Mouse (Mus musculus) frontal cortex, postnatal 36 days (tissue): ENCODE results near the gene Arid1b.

ENCODE experiments used
- DNase-seq, 2 experiments: peaks; one replicate each; pipeline ENCODE4 v3.0.0; 2022; ENCODE audit warnings: low spot score in 2 of 2

Gene Arid1b

DNA sequence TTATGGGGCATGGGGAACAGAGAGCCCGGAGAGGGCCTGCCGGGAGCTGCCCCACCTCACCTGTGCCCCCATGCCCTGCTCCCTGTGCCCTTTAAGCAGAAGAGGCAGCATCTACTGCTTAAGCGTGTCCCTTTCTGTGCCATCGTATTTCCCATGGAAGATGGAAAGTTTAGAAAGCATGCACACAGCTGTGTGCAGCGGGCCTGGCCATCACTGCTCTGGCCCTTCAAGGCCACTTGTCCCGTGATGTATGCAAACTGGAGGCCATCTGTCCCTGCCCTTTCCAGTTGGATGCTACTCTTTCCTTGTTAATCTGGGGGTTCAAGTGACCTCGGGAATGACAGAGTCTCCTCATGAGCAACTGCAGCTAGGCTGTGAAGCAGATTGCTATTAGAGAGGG, 163.5 kb downstream of the Arid1b start:
- DNase-seq, result no peak

DNA sequence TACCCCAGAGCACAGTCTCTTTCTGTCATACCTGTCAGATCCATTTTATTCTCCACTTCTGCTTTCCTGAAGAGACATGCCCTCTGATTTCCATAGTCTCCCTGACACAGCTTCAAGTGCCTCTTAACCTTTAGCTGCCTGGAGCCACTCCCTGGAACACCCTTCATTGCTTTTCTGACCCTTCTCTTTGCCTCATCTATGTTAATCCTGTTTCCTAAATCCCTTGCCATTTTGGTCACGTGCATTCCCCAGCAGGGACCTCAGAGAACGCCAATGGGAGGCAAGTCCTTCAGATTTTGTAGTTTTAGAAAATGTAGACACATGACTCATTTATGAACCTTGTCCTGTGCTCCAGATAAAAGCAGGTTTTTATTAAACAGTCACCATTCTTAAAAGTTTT, 168.4 kb downstream of the Arid1b start:
- DNase-seq, result no peak

DNA sequence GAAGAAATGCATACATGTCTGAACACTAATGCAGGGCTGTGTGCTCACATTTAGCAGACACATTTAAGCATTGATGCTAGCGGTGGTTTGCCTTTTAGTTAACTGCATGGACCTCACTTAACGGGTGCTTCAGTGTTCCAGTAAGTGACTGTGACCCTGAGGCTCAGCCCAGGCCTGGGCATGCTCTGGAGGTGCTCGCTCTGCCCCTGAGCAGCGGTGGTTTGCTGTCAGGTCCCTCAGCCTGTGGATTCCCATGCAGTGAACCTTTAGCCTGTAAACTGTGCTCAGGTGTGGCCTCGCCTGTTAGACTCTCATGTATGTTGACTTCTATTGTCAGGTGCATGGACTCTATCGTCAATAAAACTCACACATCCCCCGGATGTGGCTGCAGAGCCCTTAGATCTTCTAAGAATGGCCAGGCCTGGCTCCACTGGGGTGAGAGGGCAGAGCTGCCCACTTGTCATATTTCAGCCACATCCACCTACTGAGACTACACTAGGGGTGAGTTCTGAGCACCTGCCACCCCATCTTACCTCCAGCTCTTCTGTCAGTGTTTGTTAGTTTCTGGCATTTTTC, 169.2 kb downstream of the Arid1b start:
- no peak for DNase-seq

DNA sequence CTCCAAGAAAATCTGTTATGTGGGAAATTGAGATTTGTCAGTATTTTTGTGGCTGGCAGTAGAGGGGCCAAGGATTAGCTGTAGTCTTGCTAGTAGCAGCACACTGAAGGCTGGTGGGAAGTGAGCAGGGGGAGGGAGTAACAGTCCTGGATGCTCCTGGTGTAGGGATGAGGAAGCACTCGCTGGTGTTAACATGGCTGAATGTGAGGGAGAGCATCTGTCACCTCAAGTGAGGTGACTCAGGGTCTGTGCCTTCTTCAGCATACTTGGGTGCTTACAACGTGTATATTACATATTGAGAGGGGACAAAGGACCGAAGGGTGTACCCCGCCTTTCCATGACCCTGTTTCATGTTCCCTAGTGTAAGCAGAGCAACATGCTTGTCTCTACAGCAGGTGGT, 170.7 kb downstream of the Arid1b start:
- no peak for DNase-seq

DNA sequence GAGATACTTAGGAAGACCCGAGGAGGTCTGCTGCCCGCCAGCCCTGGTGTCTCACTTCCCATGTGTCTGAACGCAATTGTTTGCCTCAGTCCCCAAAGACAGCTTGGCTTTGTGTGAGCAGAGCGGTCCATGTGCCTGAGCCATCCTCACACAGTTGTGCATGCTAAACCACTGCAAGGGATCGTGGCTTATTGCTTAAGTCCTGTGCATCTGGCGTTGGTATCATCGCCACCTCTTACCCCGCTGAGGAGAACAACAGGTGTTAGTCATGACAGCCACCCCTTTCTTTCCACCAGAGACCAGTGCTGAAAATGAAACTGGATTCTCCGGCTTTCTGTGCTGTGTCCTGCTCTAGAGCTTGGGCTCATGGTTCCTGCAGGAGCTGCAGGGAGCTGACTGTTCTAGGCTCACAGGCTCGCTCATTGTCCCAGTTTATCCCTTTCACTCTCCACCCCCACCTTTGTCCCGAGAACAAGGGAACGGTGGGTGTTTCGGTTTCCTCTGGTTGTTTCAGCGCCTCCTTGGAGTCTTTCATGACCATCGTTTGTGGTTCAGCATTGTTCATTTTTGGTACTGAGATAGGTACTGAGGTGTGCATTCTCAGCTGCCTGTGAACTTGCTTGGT, 171.2 kb downstream of the Arid1b start:
- no peak for DNase-seq

DNA sequence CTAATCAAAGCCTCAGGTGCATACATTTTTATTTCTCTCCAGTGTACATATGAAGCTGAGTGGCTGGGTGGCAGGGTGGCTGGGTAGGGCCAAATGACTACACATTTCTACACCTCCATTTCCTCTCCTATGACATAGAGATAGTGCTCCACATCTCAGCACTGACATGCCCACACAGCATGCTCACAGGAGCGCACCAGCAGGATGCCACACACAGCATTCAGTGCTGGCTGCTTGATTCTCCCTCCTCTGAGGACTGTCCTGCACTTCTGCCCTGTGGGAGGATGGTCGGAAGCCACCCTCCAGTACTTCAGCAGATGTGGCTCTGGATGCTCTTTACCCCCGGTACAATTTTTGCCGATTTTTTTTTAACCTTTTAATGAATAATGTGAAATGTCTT, 172.0 kb downstream of the Arid1b start:
- no peak for DNase-seq

DNA sequence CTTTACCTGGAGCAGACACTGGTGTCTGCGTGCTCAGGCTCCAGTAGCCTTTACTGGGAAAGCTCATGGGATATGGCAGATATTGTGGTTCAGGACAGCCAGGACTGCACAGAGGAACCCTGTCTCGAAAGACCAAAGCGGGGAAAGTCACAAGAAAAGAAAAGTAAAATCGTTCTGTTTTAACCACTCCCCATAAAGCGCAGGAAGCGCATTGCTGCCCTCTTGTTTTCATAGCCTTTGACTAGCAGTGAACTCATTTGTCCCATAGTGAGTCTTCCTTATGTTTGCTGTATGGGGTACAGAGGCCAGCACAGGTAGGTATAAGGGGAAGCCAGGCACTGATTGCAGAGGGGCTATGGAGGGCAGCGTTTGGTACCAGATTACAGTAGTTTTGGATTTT, 173.9 kb downstream of the Arid1b start:
- DNase-seq, result no peak

DNA sequence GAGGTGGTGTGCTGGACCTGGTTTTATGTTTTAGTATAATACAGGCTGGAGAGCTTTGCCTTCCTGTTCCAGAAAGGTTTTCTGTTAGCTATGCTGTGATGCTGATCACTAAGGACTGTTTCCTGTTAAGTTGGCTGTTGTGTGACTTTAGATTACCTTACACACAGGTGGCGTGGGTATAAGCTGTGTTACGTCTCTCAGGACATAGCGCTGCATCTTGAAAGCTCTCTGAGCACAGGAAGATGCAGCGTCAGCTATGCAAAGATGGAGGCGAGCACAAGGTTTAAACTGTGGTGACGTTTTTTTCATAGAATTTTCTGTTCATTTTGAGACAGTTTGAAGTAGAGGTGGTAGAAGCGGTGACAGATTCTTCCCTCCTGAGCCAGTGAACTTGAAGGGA, 174.5 kb downstream of the Arid1b start:
- no peak for DNase-seq

DNA sequence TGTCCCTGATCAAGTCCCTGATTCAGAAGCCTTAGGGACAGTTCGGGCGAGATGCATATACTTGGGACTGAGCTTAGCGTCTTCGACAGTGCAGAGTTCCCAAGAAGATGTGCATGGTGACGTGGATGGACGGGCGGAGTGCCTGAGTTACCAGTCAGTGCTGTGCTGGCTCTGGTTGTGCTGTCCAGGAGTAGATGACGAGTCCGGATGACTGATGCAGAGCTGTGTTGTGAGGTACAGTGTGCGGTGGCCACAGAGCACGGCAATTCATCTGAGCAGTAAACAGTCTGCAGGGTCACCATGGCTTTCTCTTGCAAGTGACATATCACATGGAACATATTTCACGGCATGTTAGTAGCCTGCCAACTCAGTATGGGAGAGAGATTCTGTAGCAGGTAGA, 176.2 kb downstream of the Arid1b start:
- DNase-seq, result no peak

DNA sequence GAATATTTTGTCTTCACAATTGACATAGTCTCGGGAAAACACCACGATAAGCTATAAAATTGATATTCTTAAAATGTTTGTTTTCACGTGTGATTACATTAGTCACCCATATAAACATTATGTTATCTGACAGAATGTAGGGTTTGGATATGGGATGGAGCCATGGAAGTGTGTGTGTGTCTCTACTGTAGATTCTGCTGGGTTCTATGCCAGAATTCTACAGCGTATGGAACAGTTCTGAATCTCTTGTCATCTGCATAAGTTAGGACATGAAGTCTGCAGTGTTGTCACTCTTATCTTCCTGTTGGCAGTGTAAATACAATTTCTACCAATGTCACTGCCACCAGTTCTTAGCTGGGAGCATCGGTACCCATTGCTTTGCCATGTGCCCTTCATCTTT, 177.3 kb downstream of the Arid1b start:
- no peak for DNase-seq

DNA sequence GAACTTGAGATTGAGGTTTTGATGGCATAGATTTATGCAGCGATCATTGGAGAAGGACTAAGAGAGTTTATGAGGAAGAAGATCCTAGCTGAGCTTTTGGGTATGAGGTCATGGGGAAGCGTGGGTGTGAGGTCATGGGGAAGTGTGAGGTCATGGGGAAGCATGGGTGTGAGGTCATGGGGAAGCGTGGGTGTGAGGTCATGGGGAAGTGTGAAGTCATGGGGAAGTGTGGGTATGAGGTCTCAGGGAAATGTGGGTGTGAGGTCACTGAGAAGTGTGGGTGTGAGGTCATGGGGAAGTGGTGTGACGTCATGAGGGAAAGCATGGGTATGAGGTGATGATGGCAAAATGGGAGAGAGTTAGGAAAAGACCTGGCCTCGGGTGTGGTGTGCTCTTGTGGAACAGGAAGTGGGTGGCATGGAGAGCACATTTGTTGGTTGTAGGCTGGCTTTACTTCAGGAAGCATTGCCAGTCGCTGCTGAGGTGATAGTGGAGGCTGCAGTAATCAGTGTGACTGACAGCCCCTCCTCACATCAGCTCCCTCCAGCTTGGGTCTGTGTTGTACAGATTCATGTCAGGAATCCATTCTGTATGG, 180.4 kb downstream of the Arid1b start:
- DNase-seq, result no peak

DNA sequence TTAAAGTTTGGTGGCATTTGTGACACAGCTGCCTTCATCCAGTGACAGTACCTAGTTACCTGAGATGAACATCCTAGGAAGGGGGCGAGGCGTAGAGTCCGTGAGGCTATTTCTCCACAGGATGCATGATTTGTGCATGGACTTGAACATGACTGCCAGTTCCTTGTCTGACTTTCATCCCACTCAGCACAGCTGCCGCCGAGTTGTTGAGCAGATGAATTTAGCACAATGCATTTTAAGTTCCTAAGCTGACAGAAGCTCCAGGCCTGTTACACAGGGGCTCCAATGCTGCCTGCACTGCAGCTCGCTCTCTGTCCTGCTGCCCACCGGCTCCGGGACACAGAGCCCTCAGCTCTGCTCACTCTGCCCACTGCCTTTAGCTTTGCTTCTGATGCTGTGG, 181.4 kb downstream of the Arid1b start:
- DNase-seq, result peak; percentile 42 to 63

DNA sequence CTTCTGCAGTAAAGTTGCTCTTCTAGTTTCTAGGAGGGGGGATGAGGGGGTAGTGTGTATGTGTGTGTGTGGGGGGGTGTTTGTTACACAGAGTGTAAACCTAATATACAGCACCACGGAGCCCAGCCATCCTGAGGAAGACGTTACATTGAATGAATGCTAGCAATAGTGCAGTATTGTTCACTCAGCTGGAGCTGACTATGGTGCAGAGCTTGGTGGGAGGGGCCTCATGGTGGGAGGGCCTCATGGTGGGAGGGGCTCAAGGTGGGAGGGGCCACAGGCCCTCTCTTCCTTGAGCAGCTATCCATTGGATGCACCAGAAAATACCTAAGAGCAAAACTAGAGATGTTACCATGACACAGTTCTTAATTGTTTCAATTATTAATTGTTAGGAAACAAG, 182.2 kb downstream of the Arid1b start:
- no peak for DNase-seq

DNA sequence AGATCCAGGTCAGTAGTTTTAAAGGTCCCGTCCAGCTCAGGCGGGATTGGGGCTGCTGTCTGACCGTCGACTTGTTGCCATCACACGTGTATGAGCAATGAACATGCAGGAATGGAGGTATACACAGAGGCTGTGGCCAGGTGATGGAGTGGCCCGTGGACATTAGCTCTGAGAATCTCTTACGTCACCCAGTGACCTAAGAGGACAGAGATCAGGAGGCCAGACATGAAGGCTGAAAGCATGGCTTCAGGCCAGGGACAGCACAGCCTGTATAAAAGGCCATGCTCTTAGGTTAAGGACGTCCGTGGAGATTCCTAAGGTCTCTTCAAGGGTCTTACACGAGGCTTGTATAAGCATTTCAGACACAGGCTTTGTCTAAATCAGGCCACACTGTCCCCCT, 184.4 kb downstream of the Arid1b start:
- no peak for DNase-seq

DNA sequence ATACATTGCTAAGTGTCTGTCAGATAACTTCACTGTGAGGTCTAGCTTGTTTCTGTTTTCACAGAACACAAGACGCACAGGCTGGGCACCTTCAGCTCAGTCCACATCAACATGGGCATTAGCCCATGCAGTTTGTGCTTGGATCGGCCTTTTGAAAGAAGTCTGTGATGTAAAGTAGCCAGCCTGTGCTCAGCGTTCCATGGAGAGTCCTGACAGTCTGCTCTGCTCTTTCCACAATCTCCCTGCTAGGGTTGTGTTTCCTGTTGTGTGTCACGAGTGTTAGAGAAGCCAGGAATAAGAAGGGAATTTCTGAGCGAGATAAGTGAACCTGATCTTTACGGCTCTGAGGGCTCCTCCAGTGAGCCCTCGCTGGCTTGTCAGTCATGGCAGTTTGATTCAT, 184.9 kb downstream of the Arid1b start:
- DNase-seq, result no peak

DNA sequence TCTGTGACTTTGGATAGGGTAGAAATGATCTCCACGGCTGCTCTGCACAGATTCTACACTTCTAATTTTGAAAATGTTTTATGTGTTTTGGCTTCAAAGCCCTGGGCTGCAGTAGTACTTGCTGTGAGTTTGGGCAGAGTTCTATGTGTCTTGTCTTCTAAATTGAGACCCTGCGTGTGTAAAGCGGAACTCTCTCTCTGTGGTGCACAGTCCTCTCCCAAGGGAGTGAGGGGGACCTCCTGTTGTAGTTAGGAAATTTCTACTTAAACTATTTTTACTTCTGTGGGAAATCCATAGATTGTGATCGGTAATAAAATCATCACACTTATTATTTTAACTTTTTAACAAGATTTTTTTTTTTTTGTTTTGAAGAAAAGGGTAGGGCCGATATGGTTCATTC, 185.3 kb downstream of the Arid1b start:
- DNase-seq, result no peak

DNA sequence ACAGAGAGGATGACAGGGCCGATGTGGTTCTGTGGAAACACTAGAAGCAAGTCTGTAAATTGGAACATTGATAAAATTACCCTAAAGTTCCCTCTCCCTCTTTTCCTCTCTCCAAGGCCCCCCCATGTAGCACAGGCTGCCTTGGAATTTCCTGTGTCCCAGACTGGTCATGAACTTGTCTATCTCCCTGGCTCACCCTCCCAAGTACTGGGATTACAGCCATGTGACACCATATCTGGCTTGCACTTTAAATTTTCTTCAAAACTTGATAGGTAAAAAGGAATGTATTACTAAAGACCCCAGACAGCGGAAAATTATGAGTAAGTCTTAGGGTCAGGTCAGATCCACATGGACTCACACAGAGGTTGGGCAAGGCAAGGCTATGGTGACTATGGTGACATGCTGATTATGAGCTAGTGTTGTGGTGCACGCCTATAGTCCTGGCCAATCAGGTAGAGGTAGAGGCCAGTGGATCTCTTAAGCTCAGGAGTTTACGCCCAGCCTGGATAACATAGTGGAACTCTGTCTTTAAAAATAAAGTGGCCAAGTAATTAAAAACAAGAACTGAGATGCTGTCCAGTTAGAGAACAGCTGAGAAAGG, 185.9 kb downstream of the Arid1b start:
- DNase-seq, result no peak

DNA sequence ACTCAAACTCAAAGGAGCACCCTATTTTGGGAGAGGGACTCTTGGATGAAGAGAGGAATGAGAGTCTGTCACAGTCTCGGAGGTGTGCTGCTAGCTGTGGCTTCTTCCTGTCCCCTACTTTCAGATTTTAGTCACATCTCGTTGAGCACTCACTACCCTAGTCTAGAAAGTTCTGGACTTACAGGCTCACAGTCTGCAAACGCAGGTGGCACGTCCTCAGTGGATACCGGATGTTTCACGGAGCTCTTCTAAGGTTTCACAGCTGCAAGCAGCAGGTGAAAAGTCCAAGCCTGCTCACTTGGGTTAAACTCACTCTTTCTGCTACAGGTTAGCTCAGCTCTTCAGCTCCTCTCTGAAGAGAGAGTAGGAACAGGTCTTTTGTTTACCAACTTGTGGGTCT, 186.8 kb downstream of the Arid1b start:
- DNase-seq, result no peak

DNA sequence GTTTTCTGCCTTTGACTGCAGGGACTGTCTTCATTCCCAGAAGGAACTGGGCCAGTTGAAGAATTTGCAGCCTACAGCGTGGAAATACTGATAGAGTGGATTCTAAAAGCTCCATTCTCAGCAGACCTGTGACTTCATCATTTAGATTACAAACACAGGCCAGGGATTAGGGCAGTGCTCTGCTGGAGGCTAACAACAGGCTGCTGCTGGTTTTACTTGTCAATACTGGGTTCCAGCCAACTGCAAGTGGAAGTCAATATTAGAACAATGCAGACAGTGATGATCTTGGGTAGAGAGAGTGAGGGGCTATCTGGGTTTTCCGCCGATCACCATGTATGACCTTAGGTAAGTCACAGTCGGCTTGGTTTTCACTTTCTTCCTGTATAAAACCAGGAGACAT, 188.4 kb downstream of the Arid1b start:
- no peak for DNase-seq

DNA sequence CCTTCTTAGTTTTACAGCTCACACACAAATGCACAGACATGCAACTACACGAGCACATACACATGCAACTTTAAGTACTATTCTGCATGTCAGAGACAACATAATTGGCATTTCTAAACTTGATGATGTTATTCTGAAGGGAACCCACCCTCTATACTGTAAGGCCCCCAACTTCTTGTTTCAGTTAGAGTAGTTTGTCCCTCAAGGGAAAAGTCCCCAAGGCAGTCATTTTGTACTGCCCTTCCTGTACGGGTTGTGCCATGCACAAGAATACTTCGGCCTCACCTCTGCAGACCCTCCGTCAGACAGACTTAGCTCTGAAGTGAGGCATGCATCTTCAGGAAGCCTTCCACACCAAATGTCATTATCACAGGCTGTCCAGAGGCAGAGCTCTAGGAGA, 191.4 kb downstream of the Arid1b start:
- no peak for DNase-seq

DNA sequence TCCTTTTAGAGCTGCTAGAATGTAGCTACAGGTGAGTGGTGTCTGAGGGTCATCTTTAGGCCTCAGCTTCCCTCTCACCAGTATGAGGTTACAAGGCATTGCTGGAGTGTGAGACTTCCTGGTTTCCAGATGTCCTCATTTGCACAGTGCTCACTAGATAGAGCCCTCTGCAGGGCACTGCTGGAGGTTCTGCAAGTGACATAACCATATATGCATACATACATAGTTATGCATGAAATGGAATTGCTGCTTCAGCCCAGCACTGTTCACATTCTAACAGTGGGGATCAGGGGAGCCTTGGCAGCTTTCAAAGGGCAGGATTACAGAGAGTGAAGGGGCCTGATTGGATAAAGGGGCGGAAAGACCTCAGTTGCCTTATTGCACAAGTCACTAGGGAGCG, 193.4 kb downstream of the Arid1b start:
- no peak for DNase-seq

DNA sequence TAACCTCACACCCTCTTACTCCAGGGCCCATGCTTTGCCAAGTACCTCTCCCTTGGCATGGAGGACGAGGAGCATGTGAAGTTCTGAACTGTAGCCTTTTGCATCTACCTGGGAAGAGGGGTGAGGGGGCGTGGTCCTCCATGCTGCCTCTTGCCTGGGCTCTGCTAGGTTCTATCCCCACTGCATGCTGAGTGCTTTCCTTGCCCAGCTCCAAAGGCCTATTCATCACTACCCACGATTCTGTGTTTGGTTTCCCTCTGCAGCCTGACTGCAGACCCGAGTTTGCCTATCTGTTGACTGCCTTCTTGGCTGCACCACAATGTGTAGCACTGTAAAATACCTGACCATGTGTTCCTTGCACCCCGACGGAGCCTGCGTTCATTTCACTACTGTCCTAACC, 194.3 kb downstream of the Arid1b start:
- DNase-seq, result no peak

DNA sequence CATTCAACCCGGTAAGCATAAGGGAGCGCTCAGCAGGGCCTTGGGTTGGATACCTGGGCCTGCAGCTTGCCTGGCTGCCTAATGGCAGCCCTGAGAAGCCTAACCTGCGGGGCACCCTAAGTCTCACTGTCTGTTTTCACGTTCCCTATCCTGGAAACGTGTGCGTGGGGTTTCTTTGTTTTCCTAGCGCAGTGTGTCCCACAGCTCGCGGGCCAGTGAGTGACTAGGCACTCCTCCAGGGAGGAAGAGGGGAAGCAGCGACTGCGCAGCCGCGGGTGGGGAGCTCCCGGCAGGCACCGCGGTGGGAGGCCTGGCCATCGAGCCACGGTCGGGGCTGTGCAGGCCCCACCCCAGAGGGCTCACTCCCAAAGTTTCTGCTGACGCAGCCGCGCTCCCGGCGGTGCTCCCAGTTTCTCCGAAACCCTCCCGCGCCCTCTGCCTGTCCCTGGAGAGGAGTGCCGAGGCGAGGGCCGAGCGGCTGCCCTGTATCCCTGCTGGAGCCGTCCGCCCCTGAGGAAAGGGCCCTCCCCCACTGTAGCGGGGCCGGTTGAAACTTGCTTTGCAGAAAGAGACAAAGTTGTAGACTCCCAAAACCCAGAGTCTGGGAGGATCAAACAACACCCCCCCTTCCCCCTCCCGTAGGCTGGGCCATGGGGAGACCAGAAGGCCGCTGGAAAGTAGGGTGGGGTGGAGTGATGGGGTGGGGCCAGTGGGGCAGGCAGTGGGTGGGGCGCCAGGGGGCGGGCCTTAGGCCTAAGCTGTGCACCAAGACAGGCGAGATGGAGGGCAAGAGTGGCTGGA, 195.6 kb downstream of the Arid1b start:
- peak; percentile 90 to 92 for DNase-seq
